Mouse (Mus musculus) ES-Bruce4 (cell line): Measurements from ENCODE around the gene Tcf7l2. TPM values are rescaled to one million over a fixed set of nuclear protein-coding genes. Genes with fewer than 3 reads are reported as not detected.
A peak's percentile ranks its signal among the peaks of the same experiment; 100 is the strongest.

ENCODE experiments used
- H3K27ac ChIP-seq: 2 replicates; pipeline ENCODE4 v1.5.1; 2012; ENCODE audit warnings: low read length, inconsistent platforms; ENCODE audit not compliant: insufficient read depth
- H3K27me3 ChIP-seq: 2 replicates; pipeline ENCODE4 v1.6.1; 2012; ENCODE audit warnings: mild to moderate bottlenecking, low read length, inconsistent platforms; ENCODE audit not compliant: control insufficient read depth, poor library complexity, insufficient read depth, severe bottlenecking
- H3K36me3 ChIP-seq: 2 replicates; pipeline ENCODE4 v1.6.1; 2012; ENCODE audit warnings: inconsistent platforms, mild to moderate bottlenecking, low read length, moderate library complexity; ENCODE audit not compliant: control insufficient read depth, poor library complexity, insufficient read depth, severe bottlenecking
- H3K4me1 ChIP-seq: one replicate; pipeline ENCODE4 v1.8.1; 2011; ENCODE audit warnings: low read length; ENCODE audit not compliant: control insufficient read depth, insufficient read depth
- H3K4me3 ChIP-seq: 2 replicates; pipeline ENCODE4 v1.5.1; 2011; ENCODE audit warnings: low read depth, mild to moderate bottlenecking, low read length
- H3K9ac ChIP-seq: 2 replicates; pipeline ENCODE4 v1.6.1; 2012; ENCODE audit warnings: low read depth, mild to moderate bottlenecking, inconsistent platforms; ENCODE audit not compliant: poor library complexity, severe bottlenecking
- H3K9me3 ChIP-seq: replicated peaks from 2 replicates; pipeline ENCODE4 v1.6.1; 2012; ENCODE audit warnings: mild to moderate bottlenecking, low read length, inconsistent platforms; ENCODE audit not compliant: control insufficient read depth, poor library complexity, insufficient read depth, severe bottlenecking
- CTCF ChIP-seq: IDR thresholded peaks from one replicate; pipeline ENCODE4 v1.8.1; 2011; ENCODE audit warnings: low read depth, low read length
- EP300 ChIP-seq: IDR thresholded peaks from 2 replicates; pipeline ENCODE4 v1.6.1; 2011; ENCODE audit warnings: low read depth, low read length; ENCODE audit not compliant: insufficient read depth
- POLR2A ChIP-seq: IDR thresholded peaks from one replicate; pipeline ENCODE4 v1.8.1; 2011; ENCODE audit warnings: low read length; ENCODE audit not compliant: insufficient read depth
- polyA plus RNA-seq: library from polyadenylated mRNA; stranded (reverse); fragments of >200 nt; gene quantifications from 2 replicates; pipeline ENCODE4 v1.2.4, GENCODE M21; 2011; ENCODE audit warnings: low read depth; ENCODE audit not compliant: missing spikeins, insufficient read depth, insufficient read length

Tcf7l2 gene
- polyA plus RNA-seq, 1 experiment: 23.8 TPM

GRCm38 (mm10) chr19:55732994-55733393, 8.6 kb upstream of the Tcf7l2 start:
- H3K4me3 ChIP-seq: no peak overlapping the region
- H3K9ac ChIP-seq: no peak overlapping the region
- H3K4me1 ChIP-seq: peaks cover 10% of the 10 kb centered on the region
- TF ChIP-seq EP300: no peak
- no peaks in the 10 kb centered on the region for H3K36me3 ChIP-seq
- no peaks in the 10 kb centered on the region for H3K27me3 ChIP-seq
- H3K27ac ChIP-seq: 0 out of 2 replicates have a peak overlapping the region, but pooled peaks have one; percentile 11
- no peaks in the 10 kb centered on the region for H3K9me3 ChIP-seq

- Histone ChIP-seq H3K4me3 (no peak overlapping the region), H3K36me3 (no peaks in the 10 kb centered on the region), H3K9me3 (no peaks in the 10 kb centered on the region), H3K4me1 (peaks cover 10% of the 10 kb centered on the region), H3K9ac (no peak overlapping the region), H3K27ac (peak overlapping the region; percentile 79), H3K27me3 (no peaks in the 10 kb centered on the region)
- TF ChIP-seq POLR2A: no peak
- no peak for TF ChIP-seq CTCF
- TF ChIP-seq EP300: peak; percentile 80; the same call in 1 of the 2 replicates
Observed at GRCm38 (mm10) chr19:55736016-55736415, 5.6 kb upstream of the Tcf7l2 start.

- Histone ChIP-seq H3K27ac (no peak overlapping the region), H3K4me1 (peaks cover 5% of the 10 kb centered on the region), H3K9ac (no peak overlapping the region)
Observed at GRCm38 (mm10) chr19:55739713-55740112, 1.9 kb upstream of the Tcf7l2 start.

GRCm38 (mm10) chr19:55740753-55741438, 724 bp upstream of the Tcf7l2 start:
- Histone ChIP-seq H3K9ac (peak overlapping the region; percentile 99), H3K27ac (peak overlapping the region; percentile 86), H3K27me3 (no peaks in the 10 kb centered on the region), H3K4me3 (peak overlapping the region; percentile 83), H3K9me3 (no peaks in the 10 kb centered on the region), H3K4me1 (peaks cover 6% of the 10 kb centered on the region), H3K36me3 (no peaks in the 10 kb centered on the region)
- TF ChIP-seq CTCF (no peak), POLR2A (no peak), EP300 (no peak)

More at GRCm38 (mm10) chr19:55739713-55740112, 1.9 kb upstream of the Tcf7l2 start:
- Histone ChIP-seq H3K4me3 (no peak overlapping the region), H3K9me3 (no peaks in the 10 kb centered on the region), H3K36me3 (no peaks in the 10 kb centered on the region), H3K27me3 (no peaks in the 10 kb centered on the region)
- TF ChIP-seq POLR2A: no peak
- no peak for TF ChIP-seq CTCF
- no peak for TF ChIP-seq EP300

- Histone ChIP-seq H3K27me3 (no peaks in the 10 kb centered on the region), H3K9me3 (no peaks in the 10 kb centered on the region), H3K9ac (peak overlapping the region; percentile 99), H3K36me3 (no peaks in the 10 kb centered on the region; the same call in 1 of the 2 replicates), H3K4me1 (peaks cover 7% of the 10 kb centered on the region), H3K4me3 (peak overlapping the region; percentile 94), H3K27ac (peak overlapping the region; percentile 23; the same call in 1 of the 2 replicates)
- no peak for TF ChIP-seq POLR2A
- TF ChIP-seq EP300: no peak
- TF ChIP-seq CTCF: no peak
Observed at GRCm38 (mm10) chr19:55742386-55743000, 873 bp downstream of the Tcf7l2 start.

DNA sequence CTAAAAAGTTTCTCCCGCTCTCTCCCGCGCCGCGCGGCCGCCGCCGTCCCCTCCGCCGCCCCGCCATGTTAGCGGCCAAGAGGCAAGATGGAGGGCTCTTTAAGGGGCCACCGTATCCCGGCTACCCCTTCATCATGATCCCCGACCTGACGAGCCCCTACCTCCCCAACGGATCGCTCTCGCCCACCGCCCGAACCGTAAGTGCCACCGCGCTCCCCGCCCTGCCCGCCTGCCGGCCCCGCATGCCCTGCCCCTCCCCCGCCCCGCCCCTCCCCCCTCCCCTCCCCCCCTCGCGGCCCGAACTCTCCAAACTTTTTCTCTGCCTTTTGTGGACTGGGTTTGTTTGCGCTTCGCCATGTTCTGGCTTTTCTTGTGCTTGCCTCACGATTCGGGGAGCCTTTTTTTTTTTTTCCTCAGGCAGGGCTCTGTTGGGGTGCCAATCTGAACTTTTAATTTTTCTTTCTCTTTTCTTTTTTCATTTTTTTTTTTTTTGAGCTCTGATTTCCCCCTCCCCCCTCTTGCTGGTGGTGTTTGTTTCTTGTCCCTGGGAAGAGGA, 1.5 kb downstream of the Tcf7l2 start:
- Histone ChIP-seq H3K4me1 (peaks cover 4% of the 10 kb centered on the region), H3K36me3 (no peaks in the 10 kb centered on the region; the same call in 1 of the 2 replicates), H3K4me3 (peak overlapping the region; percentile 94), H3K27ac (peak overlapping the region; percentile 87), H3K9ac (peak overlapping the region; percentile 99), H3K27me3 (no peaks in the 10 kb centered on the region), H3K9me3 (no peaks in the 10 kb centered on the region)
- TF ChIP-seq EP300: 0 out of 2 replicates have a peak, but pooled peaks have one; percentile 42
- TF ChIP-seq CTCF: no peak
- no peak for TF ChIP-seq POLR2A
